Mouse (Mus musculus) mammary gland, adult 2 months (tissue): ENCODE results near the gene Irf6. TPM values are rescaled to one million over a fixed set of nuclear protein-coding genes. Genes with fewer than 3 reads are reported as not detected.

ENCODE experiments used
- polyA plus RNA-seq: library from polyadenylated mRNA; depleted of rRNA; stranded (reverse); fragments of >200 nt; gene quantifications from 2 replicates; pipeline ENCODE4 v1.2.3, GENCODE M21; 2012; ENCODE audit warnings: low replicate concordance; rRNA removed

Gene Irf6
- polyA plus RNA-seq: 28.7 and 30.3 TPM in 2 replicates

DNA sequence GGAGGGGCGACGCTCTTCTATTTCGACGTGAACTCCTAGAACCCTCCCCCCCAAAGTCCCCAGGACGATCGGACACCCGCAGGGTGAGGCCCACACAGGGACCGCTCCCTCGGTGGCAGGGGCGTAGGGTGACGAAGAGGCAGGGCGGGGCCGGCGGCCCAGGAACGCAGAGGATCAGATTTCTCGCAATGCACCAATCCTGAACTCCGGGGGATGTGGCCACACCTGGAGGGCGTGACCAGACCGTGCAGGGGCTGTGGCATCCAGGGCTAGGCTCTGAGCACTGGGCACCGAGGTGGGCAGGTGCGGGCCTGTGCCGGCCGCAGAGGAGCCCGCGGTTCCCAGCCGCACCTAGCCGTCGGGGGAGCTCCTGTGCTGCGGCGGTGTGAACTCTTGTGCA, at the start of gene Irf6:
TSS of gene Irf6 (plus strand) at position 240 of the 400 bp plus-strand sequence.

DNA sequence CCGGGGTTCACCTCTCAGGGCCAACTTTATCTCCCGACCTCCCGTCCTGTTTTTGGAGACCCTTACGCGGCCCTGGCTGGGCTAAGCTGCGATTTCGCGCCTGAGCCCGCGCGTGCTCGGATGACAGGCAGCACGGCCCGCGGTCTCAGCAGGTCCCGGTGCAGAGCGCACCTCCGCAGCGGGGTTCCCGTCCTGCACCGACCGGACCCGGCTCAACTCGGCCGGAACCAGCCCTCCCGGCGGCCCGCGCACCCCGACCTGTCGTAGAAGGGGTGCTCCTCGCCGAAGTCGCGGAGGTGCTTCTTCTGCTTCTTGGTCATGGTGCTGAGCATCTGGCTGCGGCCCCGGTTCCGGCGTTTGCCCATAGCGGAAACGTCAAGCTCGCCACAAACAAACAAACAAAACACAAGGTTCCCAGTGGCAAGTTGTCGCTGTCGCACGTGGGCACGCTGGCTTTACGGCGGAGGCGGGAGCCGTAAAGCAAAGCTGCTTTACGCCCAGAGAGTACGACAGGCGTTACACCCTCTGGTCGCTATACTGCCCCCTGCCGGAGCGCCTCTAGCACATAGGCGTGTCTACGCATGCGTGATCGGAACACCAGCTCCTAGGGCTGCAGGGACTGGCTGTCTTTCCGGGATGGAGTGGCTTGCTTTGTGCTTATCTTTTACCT, 23.0 kb upstream of the Irf6 start, which contains the start of gene Diexf:
TSS of gene Diexf (minus strand) at position 487 of the 670 bp plus-strand sequence.

GRCm38 (mm10) chr1:193167746-193168145, 14.8 kb downstream of the Irf6 start, which contains the start of gene A130010J15Rik:
Gene A130010J15Rik (plus strand): TSS chr1:193168046.

DNA sequence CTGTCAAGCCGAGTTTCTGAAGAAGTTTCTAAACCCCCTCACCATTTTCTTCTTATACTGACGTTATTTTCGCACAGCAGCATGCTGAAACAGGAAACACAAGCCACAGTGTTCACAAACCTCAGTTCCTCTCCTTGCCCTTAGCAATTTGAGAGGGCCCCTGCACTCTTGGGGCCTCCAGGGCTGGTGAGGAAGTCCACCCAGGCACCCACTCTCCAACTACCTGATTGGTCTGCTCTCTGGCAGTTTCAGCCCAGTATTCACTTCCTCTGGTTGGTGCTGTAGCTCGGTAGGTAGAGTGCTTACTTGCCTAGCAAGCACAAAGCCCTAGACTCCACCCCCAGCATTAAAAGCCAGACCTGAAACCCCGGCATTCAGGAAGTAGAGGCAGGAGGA, 48.5 kb downstream of the Irf6 start, which contains the start of gene Traf3ip3:
TSS of gene Traf3ip3 (minus strand) at position 321 of the 396 bp plus-strand sequence.

GRCm38 (mm10) chr1:193207503-193207902, 54.6 kb downstream of the Irf6 start, which contains the start of gene Lamb3:
Gene Lamb3 (plus strand): TSS chr1:193207699.

Other genes starting within 250 kb of the Irf6 start
- gene Syt14, start 117.3 kb upstream of the Irf6 start, polyA plus RNA-seq: 0.14 and 0.26 TPM in 2 replicates
- gene Diexf, start 22.8 kb upstream of the Irf6 start, polyA plus RNA-seq: 16.4 and 27.4 TPM in 2 replicates
- gene A130010J15Rik, start 14.9 kb downstream of the Irf6 start, polyA plus RNA-seq: 2.5 and 5.3 TPM in 2 replicates
- gene Traf3ip3, start 48.6 kb downstream of the Irf6 start, polyA plus RNA-seq: 16.6 and 28.4 TPM in 2 replicates
- gene Lamb3, start 54.6 kb downstream of the Irf6 start, polyA plus RNA-seq: 14.6 and 15.5 TPM in 2 replicates
- 97.7 and 174 TPM in 2 replicates for gene Hsd11b1, start 111.0 kb downstream of the Irf6 start, polyA plus RNA-seq
- gene G0s2, start 120.1 kb downstream of the Irf6 start, polyA plus RNA-seq: 498 and 534 TPM in 2 replicates
- 0.49 and 1.0 TPM in 2 replicates for gene Camk1g, start 217.2 kb downstream of the Irf6 start, polyA plus RNA-seq